Mouse (Mus musculus) layer of hippocampus, adult 8-10 months (tissue): ENCODE data around the gene P2ry14. TPM values are rescaled to one million over a fixed set of nuclear protein-coding genes. Genes with fewer than 3 reads are reported as not detected.
A peak's percentile ranks its signal among the peaks of the same experiment; 100 is the strongest.

ENCODE experiments used
- DNase-seq, 2 experiments: peaks; one replicate each; pipeline ENCODE4 v3.0.0; 2022; ENCODE audit warnings: low spot score in 2 of 2
- total RNA-seq, 4 experiments: library from RNA; stranded (reverse); gene quantifications; 2 replicates each; pipeline ENCODE4 v1.2.4; 2022

Gene P2ry14
- total RNA-seq = 1 to 10 TPM; 1.4 to 3.4 (median 2.5) TPM

DNA sequence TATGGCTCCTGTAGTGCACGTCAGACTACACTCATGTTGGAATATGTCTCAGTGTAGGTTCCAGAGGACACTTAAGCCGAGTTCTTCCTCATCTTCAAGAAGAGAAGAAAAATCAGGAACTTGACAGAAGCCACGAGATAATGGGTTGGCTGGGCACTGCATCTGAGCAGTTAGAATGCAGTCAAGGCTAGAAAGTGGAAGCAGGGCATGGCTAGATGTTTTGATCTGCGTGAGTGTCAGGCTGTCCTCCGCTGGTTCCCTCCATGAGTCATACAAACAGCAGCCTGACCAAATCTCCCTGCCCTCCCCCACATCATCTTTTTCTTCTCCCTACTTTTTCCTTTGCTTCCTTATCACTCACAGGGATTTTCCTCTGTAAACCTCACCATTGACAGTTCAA is at the start of gene P2ry14:
TSS of gene P2ry14 (minus strand) at position 195 of the 400 bp plus-strand sequence.
- no peak for DNase-seq

DNA sequence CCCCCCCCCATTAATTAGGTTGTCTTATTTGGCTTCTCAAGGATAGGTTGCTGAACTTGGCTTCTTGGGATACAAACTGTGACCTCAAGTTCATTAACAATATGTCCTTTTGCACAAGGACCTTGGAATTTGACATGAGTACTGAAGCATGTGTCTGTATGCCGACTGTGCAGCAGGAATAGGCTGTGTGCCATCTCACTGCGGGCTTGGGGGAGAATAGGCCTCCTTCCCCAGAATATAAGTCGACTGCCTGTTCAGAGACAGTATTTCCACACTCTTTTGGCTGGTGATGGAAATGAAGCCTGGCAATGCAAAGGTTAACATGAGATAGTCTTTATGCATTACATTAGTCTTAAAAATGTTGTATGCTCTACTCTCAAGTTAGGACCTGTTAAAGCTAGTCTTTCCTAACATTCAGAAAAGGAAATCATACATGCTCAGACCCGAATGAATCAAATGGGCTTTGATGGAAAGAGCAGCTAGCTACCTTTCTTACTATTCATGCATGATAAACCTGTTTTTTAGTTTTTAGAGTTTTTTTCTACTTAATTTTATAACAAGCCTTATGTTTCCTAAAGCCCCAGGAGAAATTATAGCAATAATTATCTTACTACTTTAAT is 44.0 kb upstream of the P2ry14 start:
- no peak for DNase-seq

DNA sequence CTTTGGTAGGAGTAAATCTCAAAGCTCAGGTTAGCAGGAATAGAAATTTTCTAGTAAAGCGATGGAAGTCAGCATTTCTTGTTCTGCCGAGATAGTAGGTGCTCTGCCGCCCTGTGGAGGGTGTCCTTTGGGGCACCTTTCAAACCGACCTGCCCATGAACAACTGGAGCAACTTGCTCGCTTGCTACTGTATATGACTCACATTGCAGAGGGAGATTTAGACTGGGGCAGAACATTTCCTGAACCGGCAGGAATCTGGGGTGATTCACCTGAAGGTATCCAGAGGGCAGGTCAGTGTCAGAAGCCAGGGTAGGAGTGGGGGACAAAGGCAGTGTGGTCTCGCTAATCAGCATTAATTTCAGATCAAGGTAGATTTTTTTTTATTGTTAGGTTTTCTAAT is 41.5 kb upstream of the P2ry14 start, which contains the start of gene Gpr87:
TSS of gene Gpr87 (minus strand) at position 167 of the 400 bp plus-strand sequence.
- DNase-seq = no peak

DNA sequence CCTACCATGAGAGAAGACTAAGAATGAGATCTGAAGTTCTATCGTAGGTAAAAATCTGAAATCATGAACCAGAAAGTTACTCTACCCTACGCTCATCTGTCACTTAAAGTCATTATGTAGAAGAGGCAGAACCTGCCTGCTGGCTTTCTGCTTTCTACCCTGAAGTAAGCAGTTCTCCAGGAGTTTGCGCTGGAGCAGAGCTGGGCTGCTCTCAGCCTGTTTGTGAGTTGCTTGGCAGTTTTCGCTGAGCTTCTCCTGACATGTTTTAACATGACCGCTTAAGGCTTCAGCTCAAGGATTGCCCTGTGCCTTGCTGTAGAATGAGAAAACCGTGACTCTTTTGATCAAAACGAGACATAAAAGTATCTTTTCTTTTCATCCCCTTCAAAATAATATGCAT is 40.7 kb upstream of the P2ry14 start:
- no peak for DNase-seq

DNA sequence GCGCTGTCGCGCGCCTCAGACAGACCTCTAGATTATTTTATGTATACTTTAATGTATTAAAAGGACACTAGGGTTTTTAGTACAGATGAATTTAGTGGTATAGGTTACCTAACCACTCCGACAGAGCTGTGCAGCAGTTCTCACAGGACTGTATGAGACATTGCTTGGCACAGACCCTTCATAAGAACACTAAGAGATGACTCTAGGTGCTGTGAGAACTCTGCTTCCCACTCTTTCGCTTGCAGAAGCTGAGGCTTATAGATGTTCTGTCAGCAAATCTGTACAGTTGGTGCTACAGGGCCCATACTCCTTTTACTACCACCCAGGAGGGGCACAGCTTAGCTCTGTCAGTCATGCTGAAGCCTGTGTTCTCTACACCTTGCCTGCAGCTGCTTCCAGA is 38.3 kb upstream of the P2ry14 start:
- no peak for DNase-seq

DNA sequence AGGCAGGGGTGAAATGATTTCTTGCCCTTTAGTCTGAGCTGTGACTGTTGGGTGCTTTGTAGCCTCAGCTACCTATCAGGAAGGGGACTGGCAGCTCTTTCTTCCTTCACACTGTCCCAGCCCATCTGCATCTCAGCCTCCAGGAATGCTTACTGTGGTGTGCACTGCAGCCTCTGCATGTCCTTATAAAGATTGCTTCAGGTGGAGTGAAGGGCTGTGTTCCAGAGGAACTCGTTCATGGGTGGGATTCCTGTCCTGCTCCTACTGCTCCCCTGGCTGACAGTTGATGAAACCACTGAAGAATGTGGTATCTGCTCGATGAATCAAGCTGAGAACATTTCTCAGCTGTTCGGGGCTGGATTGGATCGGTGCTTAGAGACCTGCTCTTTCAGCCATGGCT is 33.9 kb upstream of the P2ry14 start:
- no peak for DNase-seq

DNA sequence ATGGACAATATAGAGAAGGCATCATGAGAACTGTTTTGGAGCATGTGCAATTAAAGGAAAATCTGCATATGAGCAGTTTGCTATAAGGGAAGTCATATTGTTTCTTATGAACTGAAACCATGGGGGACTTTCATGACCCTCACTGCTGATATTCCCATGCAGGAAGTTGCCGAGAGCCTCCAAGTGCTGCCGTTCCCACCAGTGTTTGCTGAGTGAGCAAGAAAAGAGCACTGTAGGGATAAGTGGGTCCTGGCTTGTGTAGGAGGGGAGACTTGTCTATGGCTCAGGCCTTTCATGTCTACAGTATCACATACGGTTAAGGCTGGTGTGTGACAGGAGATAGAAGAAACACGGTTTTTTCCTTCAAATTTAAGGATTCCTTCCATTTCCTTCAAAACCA is 32.2 kb upstream of the P2ry14 start:
- DNase-seq = no peak

DNA sequence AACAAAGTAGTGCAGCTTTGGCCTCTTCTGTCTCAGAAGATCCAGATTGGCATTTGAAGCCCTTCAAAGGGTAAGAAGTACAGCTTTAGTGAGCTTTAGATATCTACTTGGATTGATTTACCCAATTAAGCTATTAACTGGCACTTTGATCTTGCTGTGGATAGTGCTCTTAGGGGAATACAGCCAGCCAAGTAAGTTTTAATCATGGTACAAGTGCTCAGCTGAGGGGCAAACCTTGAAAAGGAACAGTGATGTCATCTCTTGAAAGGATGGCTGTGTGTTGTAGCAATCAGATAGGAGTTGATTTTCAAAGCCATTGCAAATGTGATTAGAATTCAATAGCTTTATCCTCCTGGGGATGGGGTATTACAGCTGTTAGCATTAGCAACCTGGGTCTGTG is 28.7 kb upstream of the P2ry14 start:
- no peak for DNase-seq

DNA sequence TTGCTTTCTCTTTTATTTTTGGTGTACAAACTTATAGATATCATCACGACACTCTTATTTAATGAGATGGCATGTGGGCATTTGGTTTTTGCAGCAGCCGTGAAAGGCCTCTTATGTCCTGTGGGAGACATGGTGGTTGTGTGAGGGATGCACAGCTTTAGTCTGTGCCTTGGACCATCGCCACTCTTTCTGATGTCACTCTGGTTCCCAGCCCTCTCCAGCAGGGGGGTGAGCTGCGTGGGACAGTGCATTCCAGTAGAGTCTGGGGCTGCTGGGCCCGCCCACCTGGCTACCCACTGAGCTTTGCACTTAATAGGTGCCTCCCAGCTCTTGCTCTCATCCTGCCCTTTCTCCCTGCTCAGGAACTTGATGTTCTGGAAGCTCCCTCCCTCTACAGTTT is 27.7 kb upstream of the P2ry14 start:
- DNase-seq = no peak

DNA sequence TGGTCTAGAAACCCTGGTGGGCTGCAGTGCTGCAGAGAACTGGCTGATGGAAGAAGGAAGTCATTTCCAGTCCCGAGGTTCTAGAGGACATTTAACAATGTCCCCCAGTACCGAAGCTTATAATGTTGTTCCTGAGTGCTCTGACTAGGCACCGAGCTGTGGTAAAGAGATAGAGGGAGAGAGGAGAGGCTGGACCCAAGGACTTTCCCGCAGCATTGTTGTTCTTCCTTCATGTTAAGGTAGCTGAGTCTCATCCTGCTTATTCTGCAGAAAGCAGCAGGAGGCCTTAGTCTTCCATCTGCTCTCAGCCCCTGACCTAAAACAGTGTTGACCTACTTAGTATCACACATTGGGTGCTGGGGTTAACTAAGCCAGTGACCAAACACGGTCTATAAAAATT is 23.5 kb upstream of the P2ry14 start:
- DNase-seq = no peak

DNA sequence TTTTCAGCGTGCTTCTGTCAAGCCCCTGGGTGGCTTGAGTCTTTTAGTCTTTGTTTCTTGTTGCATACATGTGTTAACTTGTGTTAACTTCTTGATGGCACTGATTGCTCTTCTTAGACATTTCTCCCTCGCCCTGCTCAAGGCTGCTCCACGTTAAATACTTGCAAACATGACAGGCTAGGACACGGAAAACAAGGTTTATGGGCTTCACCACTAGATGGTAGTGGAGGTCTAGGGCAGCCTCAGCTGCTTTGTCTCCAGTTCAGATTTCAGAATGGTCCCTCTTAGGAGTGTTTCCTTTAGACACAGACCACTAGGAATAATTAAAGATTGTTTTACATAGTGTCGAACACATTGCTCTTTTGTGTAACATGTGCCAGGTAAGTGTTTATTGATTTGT is 21.8 kb upstream of the P2ry14 start:
- DNase-seq = peak in 1 of 2 experiments; percentile 41

DNA sequence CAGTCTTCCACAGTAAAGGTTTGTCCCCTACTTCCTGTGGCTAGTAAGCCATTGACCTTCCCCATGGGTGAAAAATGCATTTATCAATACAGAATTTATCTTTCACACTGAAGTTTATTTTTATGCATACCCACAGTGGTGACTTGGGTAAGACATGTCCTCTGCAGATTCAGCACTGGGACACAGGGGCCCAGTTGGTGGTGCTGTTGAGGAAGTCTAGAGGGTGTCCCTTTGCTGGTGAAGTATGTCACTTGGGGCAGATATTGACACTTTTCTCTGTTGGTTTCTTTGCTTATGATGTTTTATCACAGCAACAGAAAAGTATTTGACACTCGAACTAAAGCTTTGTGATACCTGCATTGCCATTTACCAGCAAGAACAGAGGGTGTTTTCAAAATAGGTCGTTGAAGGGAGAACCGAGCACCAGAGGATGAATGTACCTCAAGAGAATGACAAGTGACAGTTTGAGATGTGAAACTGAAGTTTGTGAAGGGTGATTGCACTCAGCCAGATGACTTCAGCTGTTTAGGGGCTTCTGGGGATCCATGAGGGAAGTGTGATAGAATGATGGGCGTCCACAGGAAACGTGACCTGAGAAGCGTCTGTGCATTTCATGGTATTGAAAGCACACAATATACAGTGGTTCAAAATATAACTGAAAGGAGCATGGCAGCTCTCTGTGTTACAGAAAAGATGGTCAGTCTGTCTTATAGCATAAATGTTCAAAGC is 21.2 kb upstream of the P2ry14 start:
- DNase-seq = no peak

DNA sequence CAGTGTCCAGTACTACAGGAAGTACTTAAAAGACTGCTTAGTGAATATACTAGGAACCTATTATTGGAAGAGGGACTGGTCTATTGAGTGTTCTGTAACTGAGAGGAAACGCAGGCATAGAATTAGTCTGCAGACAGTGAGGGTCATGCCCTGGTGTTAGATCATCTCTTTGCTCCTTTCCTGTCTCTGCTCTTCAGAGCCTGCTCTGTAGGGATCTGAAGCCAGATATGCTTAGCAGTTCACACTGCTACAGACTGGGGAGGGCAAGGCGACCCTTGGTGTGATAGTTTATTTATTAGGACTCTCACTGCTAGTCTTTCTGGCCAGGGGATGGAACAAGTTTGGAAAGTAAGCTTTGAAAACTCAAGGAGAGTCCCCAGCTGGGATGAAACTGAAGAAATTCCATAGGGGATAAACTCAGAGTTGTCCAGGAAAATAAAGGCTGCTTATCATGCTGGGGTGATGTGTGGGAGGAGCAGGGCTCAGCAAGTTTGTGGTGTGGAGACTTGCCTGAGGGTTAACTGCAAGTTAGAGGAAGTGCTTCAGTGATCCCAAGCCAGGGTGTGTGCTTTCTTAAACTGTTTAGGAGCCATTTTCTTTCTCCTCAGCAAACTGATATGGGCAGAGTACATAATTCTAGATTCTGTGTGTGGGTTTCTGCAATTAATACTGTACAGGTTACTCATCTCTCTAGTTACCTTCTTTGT is 16.7 kb upstream of the P2ry14 start:
- no peak for DNase-seq

DNA sequence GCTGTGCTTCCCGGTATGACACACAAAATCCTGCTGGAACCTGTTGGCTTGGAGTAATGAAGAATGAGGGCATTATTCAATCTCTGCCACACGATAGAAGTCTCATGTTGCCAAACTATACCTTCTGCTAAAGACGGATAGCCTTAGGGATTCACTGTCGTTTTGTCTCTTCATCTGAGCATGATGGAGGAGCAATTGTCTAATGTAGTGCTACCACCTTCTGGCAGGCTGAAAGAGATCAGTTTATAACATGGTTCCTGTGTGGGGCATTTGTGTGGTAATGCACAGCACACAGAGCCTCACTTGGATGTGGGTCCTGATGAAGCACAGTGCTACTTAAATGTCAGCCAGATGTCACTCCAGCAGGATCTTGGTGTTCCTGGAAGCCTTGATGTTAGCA is 15.8 kb upstream of the P2ry14 start:
- DNase-seq = no peak

DNA sequence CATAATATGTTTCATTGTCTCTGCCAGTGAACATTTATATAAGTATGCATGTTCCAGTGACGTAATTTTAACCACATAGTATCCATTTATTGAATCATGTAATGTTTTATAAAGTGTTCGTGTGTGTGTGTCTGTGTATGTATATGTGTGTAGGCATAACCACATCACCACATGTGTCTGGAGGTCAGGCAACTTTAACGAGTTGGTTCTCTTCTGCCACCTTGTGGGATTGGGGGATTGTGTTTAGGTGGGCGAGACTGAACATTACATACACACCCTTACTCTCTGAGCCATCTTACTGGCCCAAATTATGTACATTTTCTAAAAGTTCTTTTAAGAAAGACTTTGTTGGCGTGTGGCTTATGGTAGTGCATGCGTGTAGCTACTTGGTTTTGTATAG is 15.1 kb upstream of the P2ry14 start:
- no peak for DNase-seq

DNA sequence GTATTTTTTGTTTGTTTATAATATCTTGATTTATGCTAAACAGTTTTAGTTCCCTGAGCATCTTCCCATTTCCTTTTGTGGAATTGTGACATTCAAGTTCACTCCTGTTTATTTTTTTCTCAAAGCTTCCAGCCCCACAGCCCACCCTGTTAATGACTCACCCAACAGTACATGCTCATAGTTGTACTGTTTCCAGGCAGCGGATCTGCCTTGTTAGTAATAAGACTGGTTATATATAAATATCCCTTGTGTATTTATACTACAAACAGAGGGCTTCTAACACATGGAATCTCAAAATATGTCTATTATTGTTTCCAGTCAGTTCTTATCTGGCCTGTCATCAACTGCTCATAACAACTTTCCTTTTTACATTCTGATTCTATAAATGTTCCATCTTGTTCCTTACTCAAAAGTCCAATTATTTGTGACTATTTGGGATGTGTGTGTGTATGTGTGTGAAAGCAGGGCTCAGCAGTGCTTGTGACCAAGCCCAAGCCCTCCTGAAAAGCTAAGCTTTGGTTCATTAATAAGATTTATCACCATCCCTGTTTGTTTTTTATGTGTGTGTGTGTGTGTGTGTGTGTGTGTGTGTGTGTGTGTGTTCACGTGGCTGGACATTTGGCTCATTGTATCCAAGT is 14.1 kb upstream of the P2ry14 start:
- DNase-seq = no peak

DNA sequence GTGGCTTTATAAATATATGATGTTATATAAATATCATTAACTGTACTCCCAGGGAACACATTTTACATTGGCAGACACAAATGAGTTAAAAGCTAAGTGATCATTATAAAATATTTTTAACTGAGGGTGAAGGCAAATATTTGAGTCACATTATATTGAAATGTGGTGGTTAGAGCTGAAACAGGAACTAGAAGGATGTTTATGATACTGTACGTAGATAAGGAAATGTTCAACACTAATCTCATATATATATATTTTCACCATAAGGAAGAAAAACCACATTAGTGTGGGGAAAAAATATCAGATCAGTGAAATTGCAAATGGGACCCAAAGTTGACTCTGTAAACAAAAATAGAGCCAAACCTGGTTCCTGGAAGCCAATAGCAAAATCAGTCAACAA is 7.0 kb upstream of the P2ry14 start:
- no peak for DNase-seq

DNA sequence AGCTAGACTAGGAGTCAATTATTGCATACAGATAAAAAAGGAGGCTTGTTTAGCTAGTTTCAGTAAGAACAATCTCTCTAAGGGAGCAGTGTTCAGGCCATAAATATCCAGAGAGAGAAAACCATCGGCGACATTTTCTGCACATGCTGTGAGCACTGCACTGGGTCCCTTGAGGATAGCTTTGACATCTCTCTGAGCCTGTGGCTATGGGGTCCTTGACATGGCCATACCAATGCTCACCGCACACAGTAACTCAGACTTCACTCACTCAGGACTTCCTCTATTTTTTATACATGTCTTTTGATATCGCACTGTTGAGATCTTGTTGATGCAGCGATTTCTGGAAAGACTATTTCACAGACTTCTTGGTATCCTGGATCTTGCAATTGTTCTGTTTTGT is 3.6 kb upstream of the P2ry14 start:
- DNase-seq = no peak

DNA sequence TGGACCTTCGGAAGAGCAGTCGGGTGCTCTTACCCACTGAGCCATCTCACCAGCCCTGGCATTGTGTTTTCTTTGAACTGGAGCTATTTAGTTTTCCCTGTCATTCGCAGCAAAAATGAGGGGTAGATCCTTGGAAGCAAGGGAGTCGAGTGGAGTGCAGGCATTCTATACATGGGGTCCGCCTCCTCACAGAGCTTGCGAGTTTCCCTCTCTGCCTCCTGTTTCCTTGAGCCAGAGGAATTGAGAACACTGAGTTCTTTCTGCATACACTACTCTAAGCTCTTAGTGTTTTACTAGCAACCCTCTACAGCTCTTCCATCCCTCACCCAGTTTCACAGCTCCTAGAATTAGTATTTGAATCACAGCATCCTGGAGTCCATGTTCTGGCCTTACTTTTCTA is 2.0 kb upstream of the P2ry14 start:
- DNase-seq = no peak

DNA sequence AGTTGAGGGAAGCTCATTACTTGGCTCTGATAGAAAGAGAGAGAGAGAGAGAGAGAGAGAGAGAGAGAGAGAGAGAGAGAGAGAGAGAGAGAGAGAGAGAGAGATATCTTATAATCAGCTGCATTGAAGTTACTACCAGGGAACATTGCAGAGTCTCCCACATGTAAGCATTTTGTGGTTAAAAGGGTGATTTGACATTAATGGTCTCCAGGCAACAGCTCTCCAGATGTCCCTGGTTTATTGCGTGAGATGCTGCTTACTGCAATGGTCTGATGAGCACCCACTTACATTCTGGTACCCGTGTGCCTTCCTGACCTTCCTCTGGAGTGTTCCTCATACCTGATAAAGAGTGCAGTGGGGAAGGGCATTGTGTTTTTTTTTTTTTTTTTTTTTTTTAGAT is 1.5 kb upstream of the P2ry14 start:
- no peak for DNase-seq

DNA sequence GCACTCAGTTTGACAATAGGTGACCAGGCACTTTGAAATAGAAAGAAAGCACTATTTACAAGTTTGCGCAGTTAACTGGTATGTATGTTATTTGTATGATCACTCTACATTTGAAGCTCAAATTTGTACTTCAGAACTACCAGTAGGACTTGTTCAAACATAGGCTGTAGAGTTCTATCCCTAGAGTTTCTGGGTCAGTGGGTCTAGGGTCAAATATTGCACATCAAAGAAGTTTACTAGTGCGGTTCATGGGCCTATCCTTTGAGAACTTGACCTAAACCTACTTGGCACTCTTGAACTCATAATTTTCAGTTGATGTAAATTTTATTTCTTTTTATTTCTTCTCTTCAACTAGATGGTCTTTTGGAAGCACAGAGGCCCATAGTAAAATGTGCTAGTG is 2.8 kb downstream of the P2ry14 start:
- DNase-seq = no peak

DNA sequence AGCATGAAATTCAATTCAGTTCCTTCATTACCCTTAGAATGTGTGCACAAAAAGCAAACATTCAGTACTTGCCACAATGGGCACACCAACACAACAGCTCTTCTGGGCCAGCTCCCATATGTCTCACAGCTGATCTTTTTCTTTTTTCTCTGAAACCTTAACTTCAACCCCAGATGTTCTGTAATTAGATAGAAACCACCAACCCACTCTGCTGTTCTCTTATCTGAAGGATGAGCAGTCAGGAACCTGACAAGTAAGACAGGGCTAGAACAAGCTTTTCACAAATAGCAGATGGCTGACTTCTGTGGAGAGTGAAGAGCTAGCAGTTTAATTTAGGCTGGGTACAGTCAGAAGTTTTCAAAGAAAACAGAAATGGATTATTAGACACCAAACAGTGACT is 3.8 kb downstream of the P2ry14 start:
- no peak for DNase-seq
